Mouse (Mus musculus) bone marrow macrophage, adult 2 months (primary cell): ENCODE measurements at regions not wholly inside any gene's neighbourhood (a gene's known extent, or its start where the extent isn't known, plus 50 kb on each side); places are given as distances from the start of the nearest gene placed in this dataset.

Source experiments
- CTCF ChIP-seq: IDR thresholded peaks from 2 replicates; pipeline ENCODE4 v1.5.1; 2012; ENCODE audit warnings: low read depth, mild to moderate bottlenecking, low read length, moderate library complexity
- POLR2A ChIP-seq: IDR thresholded peaks from 2 replicates; pipeline ENCODE4 v1.6.1; 2012; ENCODE audit warnings: mild to moderate bottlenecking, low read depth, low read length, borderline replicate concordance

DNA sequence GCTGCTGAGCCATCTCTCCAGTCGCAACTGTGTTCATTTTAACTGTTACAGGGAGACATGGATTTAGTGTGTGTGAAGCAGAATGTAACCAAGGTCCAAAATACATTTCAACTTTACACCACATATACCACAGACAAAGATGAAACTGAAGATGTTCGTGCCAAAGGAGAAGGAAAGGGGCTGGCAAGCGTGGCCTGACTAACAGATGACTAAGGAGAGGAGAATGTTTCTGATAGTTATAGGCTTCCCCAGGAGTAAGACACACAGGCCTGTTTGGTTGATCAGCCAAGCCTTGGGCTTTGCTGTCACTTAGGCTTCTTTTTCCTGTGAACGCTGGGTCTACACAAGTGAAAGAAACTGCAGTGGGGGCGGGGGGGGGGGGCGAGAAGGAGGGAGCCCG, 189.8 kb downstream of the Btg1 start:
- TF ChIP-seq POLR2A (no peak), CTCF (no peak)
